Mouse (Mus musculus) layer of hippocampus, adult 8-10 months (tissue): ENCODE measurements around the gene Syt12. TPM values are rescaled to one million over a fixed set of nuclear protein-coding genes. Genes with fewer than 3 reads are reported as not detected.
A peak's percentile ranks its signal among the peaks of the same experiment; 100 is the strongest.

ENCODE experiments used
- DNase-seq, 2 experiments: peaks; one replicate each; pipeline ENCODE4 v3.0.0; 2022; ENCODE audit warnings: low spot score in 2 of 2
- total RNA-seq, 4 experiments: library from RNA; stranded (reverse); gene quantifications; 2 replicates each; pipeline ENCODE4 v1.2.4; 2022

Gene Syt12
- 10 to 100 TPM; 29.2 to 31.3 (median 30.2) TPM for total RNA-seq

GRCm38 (mm10) chr19:4477345-4478189, at the start of gene Syt12:
Gene Syt12, minus strand, starts transcription at chr19:4477447.
- no peak for DNase-seq

- no peak for DNase-seq
These were observed 44.3 kb upstream of the Syt12 start for GRCm38 (mm10) chr19:4521426-4522050.

- no peak for DNase-seq
These were observed 40.2 kb upstream of the Syt12 start for GRCm38 (mm10) chr19:4517483-4517882.

GRCm38 (mm10) chr19:4516288-4516687, 39.0 kb upstream of the Syt12 start:
- DNase-seq = no peak

GRCm38 (mm10) chr19:4515746-4516145, 38.5 kb upstream of the Syt12 start:
- no peak for DNase-seq

- DNase-seq = no peak
These were observed 36.1 kb upstream of the Syt12 start for GRCm38 (mm10) chr19:4513236-4513858.

GRCm38 (mm10) chr19:4511116-4511841, 34.0 kb upstream of the Syt12 start:
- DNase-seq = no peak

- peak; percentile 99 to 100 for DNase-seq
These were observed 33.0 kb upstream of the Syt12 start, which contains the start of gene Pcx for GRCm38 (mm10) chr19:4509986-4510963. Gene Pcx, plus strand, starts transcription at chr19:4510472.

GRCm38 (mm10) chr19:4507746-4508145, 30.5 kb upstream of the Syt12 start:
- DNase-seq = no peak

GRCm38 (mm10) chr19:4504830-4505229, 27.6 kb upstream of the Syt12 start:
- no peak for DNase-seq

GRCm38 (mm10) chr19:4502701-4503100, 25.5 kb upstream of the Syt12 start:
- no peak for DNase-seq

GRCm38 (mm10) chr19:4498062-4498933, 21.1 kb upstream of the Syt12 start, which contains the start of gene 2010003K11Rik:
Gene 2010003K11Rik, minus strand, starts transcription at chr19:4498583.
- DNase-seq = no peak

GRCm38 (mm10) chr19:4497263-4497973, 20.2 kb upstream of the Syt12 start:
- DNase-seq = peak in 1 of 2 experiments; percentile 67

- no peak for DNase-seq
These were observed 19.5 kb upstream of the Syt12 start for GRCm38 (mm10) chr19:4496535-4497262.

- DNase-seq = no peak
These were observed 18.6 kb upstream of the Syt12 start for GRCm38 (mm10) chr19:4495814-4496213.

GRCm38 (mm10) chr19:4494707-4495106, 17.5 kb upstream of the Syt12 start:
- no peak for DNase-seq

- no peak for DNase-seq
These were observed 15.5 kb upstream of the Syt12 start for GRCm38 (mm10) chr19:4492526-4493296.
